Comparison of ENCODE assay signal across 9 mouse cellular contexts in genomic region chr6:97459112-97459511, GRCm38 (mm10).
DNase-seq lines count a peak whose midpoint lies in the region; ATAC-seq and TF ChIP-seq lines count a peak whose summit lies in the region.
"Had no signal": no experiment of that assay in that cellular context is flagged by ENCODE, and none has a peak within 500 bp of the region (broad histone marks: within the 10 kb centered on the region; RNA-seq: fewer than 3 reads in every experiment).

No protein-coding gene starts in this region.

- intact Hi-C loops in left cerebral cortex, postnatal 25 days (cut with DNase I) = no loop called here

- ATAC-seq in embryonic facial prominence, embryonic 14.5 days (ENCODE audit: low read depth) = no peak
- no peak for ATAC-seq in hindbrain, postnatal 0 days

- H3K4me1 ChIP-seq in embryonic facial prominence, embryonic 14.5 days (ENCODE audit: control insufficient read depth, insufficient read depth, low read length) = peaks cover 12% of the 10 kb centered on the region
- H3K4me1 ChIP-seq in hindbrain, postnatal 0 days (ENCODE audit: insufficient read depth, low read length) = 0 out of 2 replicates have a peak, but pooled peaks cover 9% of the 10 kb centered on the region

- peak overlapping the region; percentile 34 for H3K4me3 ChIP-seq in layer of hippocampus, adult 2 months
- no peak overlapping the region for H3K4me3 ChIP-seq in embryonic facial prominence, embryonic 14.5 days (ENCODE audit: low read depth, low read length)
- H3K4me3 ChIP-seq in hindbrain, postnatal 0 days (ENCODE audit: low read length) = no peak overlapping the region

- no peak for TF ChIP-seq CTCF in layer of hippocampus, adult 2 months (conservative IDR thresholded peaks at IDR 0.05)
- TF ChIP-seq CTCF in hindbrain, postnatal 0 days (IDR thresholded peaks at IDR 0.05; ENCODE audit: low read depth) = no peak

- peak overlapping the region; percentile 66 for H3K27ac ChIP-seq in layer of hippocampus, adult 2 months
- no peak overlapping the region for H3K27ac ChIP-seq in embryonic facial prominence, embryonic 14.5 days (replicated peaks; ENCODE audit: low read depth, low read length)
- H3K27ac ChIP-seq in hindbrain, postnatal 0 days = 0 out of 2 replicates have a peak overlapping the region, but pooled peaks have one; percentile 36

- no peak overlapping the region for H3K4me2 ChIP-seq in embryonic facial prominence, embryonic 14.5 days (ENCODE audit: low read depth, low read length)
- no peak overlapping the region for H3K4me2 ChIP-seq in hindbrain, postnatal 0 days (ENCODE audit: low read depth, low read length)

- no peaks in the 10 kb centered on the region for H3K9me3 ChIP-seq in embryonic facial prominence, embryonic 14.5 days (ENCODE audit: control insufficient read depth, low read length)
- no peaks in the 10 kb centered on the region for H3K9me3 ChIP-seq in hindbrain, postnatal 0 days (ENCODE audit: low read length)

- 61% methylated on average over 7 of the region's 7 CpGs for WGBS in embryonic facial prominence, embryonic 14.5 days
- WGBS in hindbrain, postnatal 0 days = 68% methylated on average over 7 of the region's 7 CpGs

- no peaks in the 10 kb centered on the region for H3K36me3 ChIP-seq in embryonic facial prominence, embryonic 14.5 days (ENCODE audit: control insufficient read depth, insufficient read depth, low read length)
- H3K36me3 ChIP-seq in hindbrain, postnatal 0 days (ENCODE audit: insufficient read depth, low read length) = no peaks in the 10 kb centered on the region

- 0 out of 2 replicates have a peak overlapping the region, but pooled peaks have one; percentile 27 for H3K9ac ChIP-seq in embryonic facial prominence, embryonic 14.5 days (ENCODE audit: low read depth, low read length)
- H3K9ac ChIP-seq in hindbrain, postnatal 0 days (replicated peaks; ENCODE audit: low read length) = no peak overlapping the region

- H3K27me3 ChIP-seq in embryonic facial prominence, embryonic 14.5 days (replicated peaks; ENCODE audit: control insufficient read depth, insufficient read depth, low read length) = no peaks in the 10 kb centered on the region
- H3K27me3 ChIP-seq in hindbrain, postnatal 0 days (ENCODE audit: insufficient read depth, low read length) = no peaks in the 10 kb centered on the region

- DNase-seq in embryo, embryonic 10 days (ENCODE audit: low spot score) = peak; percentile 21
- DNase-seq in embryo, embryonic 10.5 days (ENCODE audit: low spot score) = no peak
- DNase-seq in layer of hippocampus, adult 2 months (ENCODE audit: low spot score in 2 of 2) = no peak
- no peak for DNase-seq in layer of hippocampus, adult 11-12 months (ENCODE audit: low spot score)
- no peak for DNase-seq in embryonic facial prominence, embryonic 14.5 days (ENCODE audit: low spot score)
- DNase-seq in hindbrain, postnatal 0 days (ENCODE audit: low spot score) = no peak
- DNase-seq in natural killer cell, adult 2 months (ENCODE audit: low spot score in 2 of 2) = no peak
- DNase-seq in left cerebral cortex, postnatal 25 days (ENCODE audit: low spot score in 2 of 2) = no peak
- DNase-seq: cerebellum, postnatal 10 days had no signal
